Mouse (Mus musculus) lung, adult 2 months (tissue): ENCODE measurements around the gene Kdelr3. TPM values are rescaled to one million over a fixed set of nuclear protein-coding genes. Genes with fewer than 3 reads are reported as not detected.
A peak's percentile ranks its signal among the peaks of the same experiment; 100 is the strongest.

ENCODE experiments used
- DNase-seq: peaks from one replicate; pipeline ENCODE4 v3.0.0; 2022
- H3K4me1 ChIP-seq: fragments of 200-500 bp; 2 replicates; pipeline ENCODE4 v1.6.1; 2011; ENCODE audit warnings: low read length; ENCODE audit not compliant: control insufficient read depth, insufficient read depth
- H3K4me3 ChIP-seq: fragments of 200-500 bp; replicated peaks from 2 replicates; pipeline ENCODE3; 2011; ENCODE audit warnings: low read depth, mild to moderate bottlenecking, control low read depth, low read length; ENCODE audit errors: extremely low read depth
- CTCF ChIP-seq: fragments of 200-500 bp; IDR thresholded peaks from 2 replicates; pipeline ENCODE4 v1.5.1; 2011; ENCODE audit warnings: mild to moderate bottlenecking, low read length, control low read depth; ENCODE audit not compliant: insufficient read depth
- POLR2A ChIP-seq: fragments of 200-500 bp; IDR thresholded peaks from 2 replicates; pipeline ENCODE4 v1.6.1; 2011; ENCODE audit warnings: low read depth, mild to moderate bottlenecking, control low read depth, low read length, borderline replicate concordance; ENCODE audit errors: extremely low read depth
- WGBS: fragments of 180-500 bp; shearing (Covaris S2); methylation state at CpG from one replicate; pipeline ENCODE4 v1.1.7; 2018; 5-methylcytosine and 5-hydroxymethylcytosine counted together
- polyA plus RNA-seq: library from polyadenylated mRNA; depleted of rRNA; stranded (reverse); fragments of >200 nt; gene quantifications from 2 replicates; pipeline ENCODE4 v1.2.3, GENCODE M21; 2012

The Kdelr3 gene
- polyA plus RNA-seq, 1 experiment: 19.4 TPM

GRCm38 (mm10) chr15:79527192-79527591, 11.0 kb downstream of the Kdelr3 start:
- Histone ChIP-seq H3K4me3 (no peak overlapping the region), H3K4me1 (peaks cover 2% of the 10 kb centered on the region; the same call in 1 of the 2 replicates)
- 62% methylated on average over 4 of the region's 4 CpGs for WGBS
- TF ChIP-seq CTCF (no peak), POLR2A (no peak)
- no peak for DNase-seq

DNA sequence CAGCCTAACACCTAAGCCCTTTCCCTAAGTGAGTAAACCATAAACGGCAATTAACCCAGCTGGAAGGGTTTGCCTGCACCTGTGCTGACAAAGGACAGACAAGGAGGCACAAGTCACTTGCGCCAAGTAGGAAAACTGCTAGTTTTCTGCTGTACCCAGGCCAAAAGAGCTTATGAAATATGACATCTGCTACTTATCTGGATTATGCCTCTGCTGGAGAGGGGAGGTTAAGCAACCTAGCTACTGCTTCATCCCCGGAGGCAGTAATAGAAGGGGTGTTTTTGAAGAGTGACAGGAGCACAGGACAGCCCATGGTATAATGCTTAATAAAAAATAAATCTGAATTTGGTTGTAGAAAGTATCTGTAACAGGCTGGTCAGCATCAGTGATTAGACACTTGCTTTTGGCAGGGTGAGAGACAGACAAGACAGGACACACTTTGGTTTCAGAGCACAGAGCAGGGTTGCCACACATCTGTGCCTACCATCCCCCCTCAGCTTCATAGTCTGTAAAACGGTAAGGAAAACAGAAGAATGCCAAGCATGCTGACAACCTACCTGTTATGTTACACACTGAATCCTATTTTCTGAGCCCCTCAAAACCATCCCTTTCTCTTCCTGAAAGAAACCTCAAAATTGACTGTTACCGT, 11.9 kb downstream of the Kdelr3 start:
- DNase-seq: no peak
- no peak for TF ChIP-seq CTCF
- no peak for TF ChIP-seq POLR2A

DNA sequence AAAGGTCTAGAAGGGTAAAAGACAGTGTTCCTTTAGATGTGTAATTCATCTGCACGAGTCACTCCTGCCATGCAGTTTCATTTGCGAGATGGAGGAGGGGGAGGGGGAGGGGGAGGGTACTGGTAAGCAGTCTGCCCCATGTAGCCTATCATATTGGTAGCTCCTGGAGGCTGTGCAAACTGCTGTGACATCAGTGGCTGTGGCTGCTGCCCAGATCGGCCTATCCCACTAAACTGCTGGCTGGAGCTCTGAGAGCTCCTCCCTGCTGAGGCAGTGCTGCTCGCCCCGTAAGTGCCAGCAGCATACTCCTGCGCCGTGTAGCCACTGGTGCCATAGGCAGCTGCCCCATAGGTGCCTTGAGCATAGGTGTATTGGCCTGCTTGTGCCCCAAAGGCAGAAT, 13.7 kb downstream of the Kdelr3 start:
- peaks cover 2% of the 10 kb centered on the region; the same call in 1 of the 2 replicates for H3K4me1 ChIP-seq
- H3K4me3 ChIP-seq: no peak overlapping the region
- WGBS: 66% methylated on average over 7 of the region's 7 CpGs
- no peak for TF ChIP-seq CTCF
- TF ChIP-seq POLR2A: no peak
- no peak for DNase-seq

More for the DNA sequence above, 11.9 kb downstream of the Kdelr3 start:
- Histone ChIP-seq H3K4me3 (no peak overlapping the region), H3K4me1 (peaks cover 2% of the 10 kb centered on the region; the same call in 1 of the 2 replicates)
- 51% methylated on average over 5 of the region's 5 CpGs for WGBS

DNA sequence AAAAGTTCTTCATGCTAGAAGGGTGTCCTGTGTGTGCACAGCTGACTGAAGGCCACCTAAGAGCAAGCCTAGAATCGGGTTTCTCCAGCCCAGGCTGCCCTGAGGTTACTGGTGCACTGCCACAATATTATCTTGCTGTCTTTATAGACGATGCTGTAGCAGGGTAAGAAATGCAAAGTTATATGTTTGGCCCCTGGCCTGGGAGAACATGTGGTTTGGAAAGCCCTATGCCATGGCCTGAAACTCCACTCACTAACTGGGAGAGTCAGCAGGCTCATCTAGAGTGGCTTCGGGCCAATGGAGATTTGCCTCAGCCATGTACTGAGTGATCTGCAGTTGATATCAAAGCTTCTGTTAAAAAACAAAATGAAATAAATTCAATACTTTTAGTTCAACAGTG, 17.6 kb downstream of the Kdelr3 start:
- no peak for TF ChIP-seq CTCF
- no peak for TF ChIP-seq POLR2A
- 69% methylated on average over 3 of the region's 3 CpGs for WGBS
- H3K4me3 ChIP-seq: no peak overlapping the region
- DNase-seq: no peak
- peaks cover 2% of the 10 kb centered on the region; the same call in 1 of the 2 replicates for H3K4me1 ChIP-seq

DNA sequence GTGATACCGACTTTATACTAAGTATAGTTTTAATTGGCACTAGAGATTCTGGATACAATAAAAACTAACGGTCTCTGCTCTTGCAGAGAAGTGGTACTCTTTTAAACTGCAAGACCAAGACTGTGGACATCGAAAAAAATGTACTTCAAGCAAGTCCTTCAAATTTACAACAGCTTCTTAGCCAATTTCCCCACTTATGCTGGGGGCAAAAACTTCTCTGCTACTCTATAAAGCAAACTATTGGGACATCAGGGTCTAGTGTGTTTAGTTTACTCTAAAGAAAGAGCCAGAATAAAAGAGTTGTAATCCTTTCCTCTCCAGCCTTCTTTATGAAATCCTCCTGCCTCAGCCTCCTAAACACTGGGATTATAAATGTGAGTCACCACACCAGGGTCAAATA, 27.8 kb downstream of the Kdelr3 start:
- Histone ChIP-seq H3K4me3 (no peak overlapping the region), H3K4me1 (peaks cover 6% of the 10 kb centered on the region)
- WGBS: 66% methylated on average over 3 of the region's 3 CpGs
- DNase-seq: no peak
- TF ChIP-seq CTCF (no peak), POLR2A (no peak)

DNA sequence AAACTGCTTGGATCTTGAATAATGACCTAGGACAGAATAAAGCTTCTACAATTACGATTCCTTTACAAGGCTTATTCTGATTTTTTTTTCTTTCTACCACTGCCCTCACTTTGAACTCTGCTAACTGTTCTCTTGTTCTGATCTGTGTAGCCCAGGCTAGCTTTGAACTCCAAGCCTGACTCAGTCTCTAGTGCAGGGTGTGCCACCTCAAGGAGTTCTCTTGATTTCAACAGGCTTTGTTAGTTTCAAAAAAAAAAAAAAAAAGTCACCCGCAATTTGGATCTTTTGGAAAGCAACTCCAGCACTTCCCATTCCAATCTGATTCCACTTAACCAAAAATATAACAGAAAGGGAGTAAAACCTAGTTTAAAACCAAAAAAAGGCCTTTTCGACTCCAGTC, 29.3 kb downstream of the Kdelr3 start:
- no peak for DNase-seq
- Histone ChIP-seq H3K4me3 (peak overlapping the region; percentile 94), H3K4me1 (peaks cover 6% of the 10 kb centered on the region)
- under 1% methylated on average over 3 of the region's 3 CpGs for WGBS
- no peak for TF ChIP-seq CTCF
- TF ChIP-seq POLR2A: no peak

DNA sequence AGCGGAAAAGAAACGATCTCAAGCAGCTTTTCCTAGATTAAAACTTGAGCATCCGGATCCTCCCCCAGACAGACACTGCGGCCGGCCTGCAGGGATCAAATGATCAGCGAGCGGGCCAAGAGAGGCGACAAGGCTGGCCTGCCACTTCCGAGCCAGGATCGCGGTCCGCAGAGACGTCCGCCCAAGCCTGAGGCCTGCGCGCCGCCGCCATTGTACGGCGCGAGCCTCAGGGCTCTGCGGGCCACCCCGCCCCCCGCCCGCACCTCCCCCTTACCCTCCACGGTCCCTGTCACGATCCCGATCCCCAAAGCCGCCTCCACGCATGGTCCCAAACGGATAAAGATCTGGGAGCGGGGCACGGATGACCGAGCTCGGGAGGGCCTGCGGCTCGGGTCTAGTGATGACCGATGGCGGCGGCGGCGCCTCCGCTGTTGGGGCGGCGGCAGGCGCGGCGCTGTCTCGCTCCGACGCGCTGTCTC, 29.7 kb downstream of the Kdelr3 start:
- DNase-seq: no peak
- peaks cover 4% of the 10 kb centered on the region for H3K4me1 ChIP-seq
- no peak for TF ChIP-seq CTCF
- peak; percentile 24; the same call in 1 of the 2 replicates for TF ChIP-seq POLR2A
- under 1% methylated on average over 50 of the region's 52 CpGs for WGBS
- peak overlapping the region; percentile 94 for H3K4me3 ChIP-seq

DNA sequence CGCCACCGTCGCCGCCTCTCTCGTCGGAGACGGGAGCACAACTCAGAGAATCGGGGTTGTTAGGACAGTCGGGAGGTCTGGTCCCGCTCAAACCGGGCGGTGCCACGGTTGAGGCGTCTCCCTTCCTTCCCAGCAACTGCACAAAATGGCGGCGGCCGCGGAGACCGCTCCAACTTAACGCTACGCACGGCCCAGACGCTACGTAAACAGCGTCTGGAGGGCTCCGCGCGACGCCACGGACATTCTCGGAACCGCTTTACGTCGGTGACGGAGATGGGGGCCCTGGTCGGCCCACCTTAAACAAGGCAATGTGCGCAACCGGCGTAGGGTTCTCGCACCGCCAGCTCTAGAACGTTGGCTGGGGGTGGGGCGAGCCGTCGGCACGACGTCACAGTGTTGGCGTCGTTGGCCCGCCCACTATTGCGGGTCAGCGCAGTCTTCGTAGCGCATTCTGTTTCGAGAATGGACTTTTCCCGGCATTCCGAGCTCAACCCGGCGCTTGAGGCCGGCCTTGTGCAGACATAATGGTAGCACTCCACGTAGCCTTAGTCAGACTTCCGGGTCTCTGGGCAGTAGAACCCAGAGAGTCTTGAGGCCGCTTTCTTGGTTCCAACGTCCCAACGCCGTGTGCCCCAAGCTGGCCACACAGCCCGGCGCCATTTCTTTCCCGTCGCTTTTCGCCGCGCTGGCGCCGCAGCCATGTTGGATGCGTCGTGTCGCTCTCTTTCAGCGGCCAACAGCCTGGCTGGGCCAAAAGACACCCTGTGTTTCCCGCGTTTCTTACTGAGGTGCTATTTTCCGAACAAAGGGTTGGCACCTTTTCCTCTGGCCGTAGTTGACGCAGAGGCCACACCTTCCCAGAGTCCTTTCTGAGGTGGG, 30.4 kb downstream of the Kdelr3 start, which contains the start of gene Ddx17:
Ddx17 (minus strand) TSS at position 332 of the 879 bp plus-strand sequence.
- peak; percentile 99 for DNase-seq
- TF ChIP-seq POLR2A (peak; percentile 97; the same call in 1 of the 2 replicates), CTCF (no peak)
- Histone ChIP-seq H3K4me1 (peaks cover 4% of the 10 kb centered on the region), H3K4me3 (peak within 1 kb of the TSS; percentile 94)
- WGBS: 2% methylated on average over 84 of the region's 84 CpGs

DNA sequence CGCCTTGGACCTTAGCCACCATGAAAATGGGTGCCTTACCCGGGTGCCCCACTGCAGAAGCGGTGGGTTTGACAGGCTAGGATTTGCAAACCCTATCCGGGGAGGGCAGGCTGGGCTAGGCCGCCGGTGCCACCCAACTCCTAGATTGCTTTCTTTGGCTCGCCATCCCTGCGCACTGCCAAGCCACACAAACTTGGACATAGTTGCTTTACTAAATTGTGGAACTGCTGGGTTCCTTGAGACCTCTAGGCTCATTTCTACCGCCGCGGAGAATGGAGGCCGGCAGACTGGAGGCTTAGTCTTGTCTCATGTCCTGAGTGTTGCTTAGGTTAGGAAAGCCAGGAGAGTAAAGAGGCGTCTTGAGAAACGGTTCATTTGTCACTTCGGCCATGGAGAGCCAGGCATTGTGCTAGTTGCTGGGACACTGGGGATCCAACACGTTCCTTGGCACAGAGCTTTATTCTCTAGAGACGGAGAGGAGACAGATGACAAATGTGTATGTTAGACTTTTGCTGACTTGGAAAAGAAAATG, 31.1 kb downstream of the Kdelr3 start:
- WGBS: 80% methylated on average over 17 of the region's 17 CpGs
- TF ChIP-seq CTCF: no peak
- TF ChIP-seq POLR2A: no peak
- peak overlapping the region; percentile 63 for H3K4me3 ChIP-seq
- H3K4me1 ChIP-seq: peaks cover 4% of the 10 kb centered on the region
- no peak for DNase-seq
